Mouse (Mus musculus): ENCODE measurements around the gene Epha1.

DNA sequence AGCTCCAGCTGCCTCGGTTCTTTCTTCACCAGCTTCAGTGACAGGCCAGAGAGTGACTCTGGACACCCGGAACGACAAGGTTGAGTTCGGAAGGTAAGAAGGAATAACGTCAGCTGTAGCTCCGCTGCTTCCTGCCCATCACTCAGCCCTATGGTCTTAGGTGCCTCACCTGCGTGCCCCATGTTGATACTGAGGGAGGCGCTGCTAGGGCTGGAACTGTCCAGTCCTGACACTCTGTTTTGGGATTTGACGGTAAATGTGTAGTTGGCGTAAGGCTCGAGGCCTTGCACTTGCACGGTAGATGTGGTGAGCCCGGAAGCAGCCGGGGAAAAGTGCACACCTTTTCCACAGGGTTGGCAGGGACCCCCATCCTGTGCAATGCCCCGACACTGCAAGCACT, 8.5 kb downstream of the Epha1 start:
- no peak for TF ChIP-seq CTCF (IDR thresholded peaks at IDR 0.05; ENCODE audit: low read depth, low read length)
- no peak for TF ChIP-seq POLR2A (IDR thresholded peaks at IDR 0.05; ENCODE audit: borderline replicate concordance, low read depth, low read length)
